Mouse (Mus musculus) liver, adult 2 months (tissue): ENCODE data around the gene Tmem72. TPM values are rescaled to one million over a fixed set of nuclear protein-coding genes. Genes with fewer than 3 reads are reported as not detected.

Experiments used
- DNase-seq: peaks from one replicate; pipeline ENCODE4 v3.0.0-alpha.2; 2011; ENCODE audit warnings: low read depth, low spot score; ENCODE audit errors: extremely low read depth
- H3K27ac ChIP-seq: fragments of 200-500 bp; replicated peaks from 2 replicates; pipeline ENCODE4 v1.5.1; 2012; ENCODE audit warnings: low read depth, mild to moderate bottlenecking, control low read depth, inconsistent platforms, low read length; ENCODE audit not compliant: insufficient read depth
- H3K27me3 ChIP-seq: fragments of 200-500 bp; 2 replicates; pipeline ENCODE4 v1.6.1; 2012; ENCODE audit warnings: mild to moderate bottlenecking, moderate library complexity, low read length, inconsistent platforms; ENCODE audit not compliant: control insufficient read depth, insufficient read depth
- H3K36me3 ChIP-seq: fragments of 200-500 bp; 2 replicates; pipeline ENCODE4 v1.6.1; 2012; ENCODE audit warnings: low read length, inconsistent platforms; ENCODE audit not compliant: control insufficient read depth, insufficient read depth
- H3K4me1 ChIP-seq: fragments of 200-500 bp; 2 replicates; pipeline ENCODE4 v1.6.1; 2011; ENCODE audit warnings: low read length; ENCODE audit not compliant: control insufficient read depth, insufficient read depth
- H3K4me3 ChIP-seq: fragments of 200-500 bp; 2 replicates; pipeline ENCODE4 v1.5.1; 2011; ENCODE audit warnings: low read depth, mild to moderate bottlenecking, control low read depth, low read length, moderate library complexity; ENCODE audit not compliant: insufficient read depth
- H3K79me2 ChIP-seq: fragments of 200-500 bp; 2 replicates; pipeline ENCODE4 v1.6.1; 2012; ENCODE audit warnings: inconsistent platforms, mild to moderate bottlenecking, low read length, moderate library complexity; ENCODE audit not compliant: control insufficient read depth, insufficient read depth
- H3K9ac ChIP-seq: fragments of 200-500 bp; 2 replicates; pipeline ENCODE4 v1.6.1; 2012; ENCODE audit warnings: low read depth, mild to moderate bottlenecking, control low read depth, inconsistent platforms, low read length
- CTCF ChIP-seq: fragments of 200-500 bp; IDR thresholded peaks from 2 replicates; pipeline ENCODE4 v1.5.1; 2011; ENCODE audit warnings: low read depth, low read length, control low read depth
- POLR2A ChIP-seq: fragments of 200-500 bp; IDR thresholded peaks from 2 replicates; pipeline ENCODE4 v1.6.1; 2011; ENCODE audit warnings: low read length, control low read depth; ENCODE audit not compliant: insufficient read depth; ENCODE audit errors: extremely low read depth
- WGBS: fragments of 180-500 bp; shearing (Covaris S2); methylation state at CpG from one replicate; pipeline ENCODE4 v1.1.7; 2018; 5-methylcytosine and 5-hydroxymethylcytosine counted together
- polyA plus RNA-seq: library from polyadenylated mRNA; depleted of rRNA; stranded (reverse); fragments of >200 nt; gene quantifications from 2 replicates; pipeline ENCODE4 v1.2.3, GENCODE M21; 2012; rRNA removed
- total RNA-seq: library from RNA; depleted of rRNA; stranded (reverse); fragments of >200 nt; gene quantifications from 2 replicates; pipeline ENCODE4 v1.2.3, GENCODE M21; 2014; rRNA removed

The Tmem72 gene
- total and polyA plus RNA-seq, 2 experiments, result under 0.01 to 0.09 TPM

DNA sequence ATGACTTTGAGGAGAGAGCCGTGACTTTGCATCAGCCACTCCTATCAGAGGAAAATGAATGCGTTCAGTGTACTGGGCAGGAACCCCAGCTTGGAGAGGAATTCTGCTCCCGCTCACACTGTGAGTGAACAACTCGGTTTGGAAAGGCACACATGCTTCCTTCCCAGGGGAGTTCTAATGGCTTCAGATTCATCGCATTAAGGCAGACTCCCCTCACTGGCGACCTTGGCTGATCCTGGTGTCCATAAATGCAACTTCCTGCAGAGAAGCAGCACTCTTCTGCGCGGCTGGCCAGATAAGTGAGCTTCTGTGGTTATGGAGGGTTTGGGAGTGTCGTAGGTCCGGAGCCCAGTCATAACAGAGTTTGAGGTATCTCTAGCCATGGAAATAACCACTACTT, 86.9 kb downstream of the Tmem72 start:
- 93% methylated on average over 10 of the region's 10 CpGs for WGBS
- Histone ChIP-seq H3K27ac (no peak overlapping the region), H3K36me3 (no peaks in the 10 kb centered on the region), H3K9ac (no peak overlapping the region), H3K4me1 (peaks cover 2% of the 10 kb centered on the region; the same call in 1 of the 2 replicates), H3K79me2 (peaks cover 2% of the 10 kb centered on the region; the same call in 1 of the 2 replicates), H3K27me3 (no peaks in the 10 kb centered on the region), H3K4me3 (no peak overlapping the region)
- no peak for DNase-seq
- TF ChIP-seq POLR2A (no peak), CTCF (no peak)

Other genes starting within 250 kb of the Tmem72 start
- not detected in 2 replicates for gene Olfr211, start 227.8 kb downstream of the Tmem72 start, total RNA-seq
- not detected in 2 replicates for gene Olfr211, start 227.8 kb downstream of the Tmem72 start, polyA plus RNA-seq
- gene Olfr212, start 210.4 kb downstream of the Tmem72 start, total RNA-seq, result not detected in 2 replicates
- gene Olfr212, start 210.4 kb downstream of the Tmem72 start, polyA plus RNA-seq, result not detected in 2 replicates
- not detected in 2 replicates for gene Olfr213, start 178.5 kb downstream of the Tmem72 start, total RNA-seq
- gene Olfr213, start 178.5 kb downstream of the Tmem72 start, polyA plus RNA-seq, result not detected in 2 replicates
- not detected in 2 replicates for gene Gm5580, start 165.8 kb downstream of the Tmem72 start, total RNA-seq
- gene Gm5580, start 165.8 kb downstream of the Tmem72 start, polyA plus RNA-seq, result not detected in 2 replicates
- gene Olfr214, start 162.7 kb downstream of the Tmem72 start, total RNA-seq, result not detected in 2 replicates
- gene Olfr214, start 162.7 kb downstream of the Tmem72 start, polyA plus RNA-seq, result not detected in 2 replicates
- gene Olfr215, start 132.7 kb downstream of the Tmem72 start, total RNA-seq, result not detected in 2 replicates
- gene Olfr215, start 132.7 kb downstream of the Tmem72 start, polyA plus RNA-seq, result not detected in 2 replicates
- 5.6 and 7.0 TPM in 2 replicates for gene Zfp422, start 87.9 kb downstream of the Tmem72 start, total RNA-seq
- gene Zfp422, start 87.9 kb downstream of the Tmem72 start, polyA plus RNA-seq, result 6.6 and 7.0 TPM in 2 replicates
- 125 and 199 TPM in 2 replicates for gene Depp1, start 66.3 kb downstream of the Tmem72 start, total RNA-seq
- 210 and 244 TPM in 2 replicates for gene Depp1, start 66.3 kb downstream of the Tmem72 start, polyA plus RNA-seq
- 3.1 and 3.6 TPM in 2 replicates for gene Rassf4, start 43.0 kb downstream of the Tmem72 start, total RNA-seq
- gene Rassf4, start 43.0 kb downstream of the Tmem72 start, polyA plus RNA-seq, result 1.3 and 2.2 TPM in 2 replicates